Comparison of ENCODE assay signal across 8 mouse cellular contexts in genomic region chr5:113882566-113883383, GRCm38 (mm10). TPM values are rescaled to one million over a fixed set of nuclear protein-coding genes. Genes with fewer than 3 reads are reported as not detected.
A peak's percentile ranks its signal among the peaks of the same experiment; 100 is the strongest.
DNase-seq lines count a peak whose midpoint lies in the region; ATAC-seq and TF ChIP-seq lines count a peak whose summit lies in the region.

No protein-coding gene starts in this region.

- H3K36me3 ChIP-seq in embryonic facial prominence, embryonic 15.5 days: peaks cover 5% of the 10 kb centered on the region; the same call in 1 of the 2 replicates
- peaks cover 10% of the 10 kb centered on the region for H3K36me3 ChIP-seq in hindbrain, embryonic 16.5 days (ENCODE audit: control insufficient read depth, insufficient read depth, low read length)
- H3K36me3 ChIP-seq in midbrain, embryonic 13.5 days: peaks cover 39% of the 10 kb centered on the region

- intact Hi-C loops in left cerebral cortex, adult 2 months (cut with DNase I): no loop called here

- H3K9ac ChIP-seq in embryonic facial prominence, embryonic 15.5 days: no peak overlapping the region
- H3K9ac ChIP-seq in hindbrain, embryonic 16.5 days (ENCODE audit: low read depth, low read length): no peak overlapping the region
- peak overlapping the region; percentile 21 for H3K9ac ChIP-seq in midbrain, embryonic 13.5 days (replicated peaks)

- ATAC-seq in embryonic facial prominence, embryonic 15.5 days (ENCODE audit: insufficient number of reproducible peaks, low FRiP score, low TSS enrichment, low read depth): 0 out of 2 replicates have a peak, but pooled peaks have one; percentile 48
- ATAC-seq in hindbrain, embryonic 16.5 days: peak; percentile 41; the same call in 1 of the 2 replicates
- peak; percentile 22; the same call in 1 of the 2 replicates for ATAC-seq in midbrain, embryonic 13.5 days
- ATAC-seq in activated CD4-positive, CD25-positive, alpha-beta regulatory T cell, adult 4 months: no peak

- H3K4me2 ChIP-seq in embryonic facial prominence, embryonic 15.5 days (replicated peaks): no peak overlapping the region
- no peak overlapping the region for H3K4me2 ChIP-seq in hindbrain, embryonic 16.5 days (ENCODE audit: low read length)
- H3K4me2 ChIP-seq in midbrain, embryonic 13.5 days (replicated peaks): no peak overlapping the region

- H3K4me1 ChIP-seq in embryonic facial prominence, embryonic 15.5 days: peaks cover 35% of the 10 kb centered on the region
- peaks cover 33% of the 10 kb centered on the region for H3K4me1 ChIP-seq in hindbrain, embryonic 16.5 days (ENCODE audit: control insufficient read depth, insufficient read depth, low read depth, low read length)
- H3K4me1 ChIP-seq in midbrain, embryonic 13.5 days (replicated peaks): peaks cover 65% of the 10 kb centered on the region

- DNase-seq in left cerebral cortex, adult 2 months (ENCODE audit: extremely low spot score in 1 of 2, low spot score in 2 of 2): no peak
- DNase-seq in left cerebral cortex, adult 8-10 months (ENCODE audit: low spot score in 2 of 2): no peak
- no peak for DNase-seq in urinary bladder, postnatal 36 days (ENCODE audit: low spot score in 2 of 2)
- DNase-seq in spleen, postnatal 14 days (ENCODE audit: low spot score in 2 of 2): no peak

- no peak overlapping the region for H3K4me3 ChIP-seq in left cerebral cortex, adult 2 months
- H3K4me3 ChIP-seq in embryonic facial prominence, embryonic 15.5 days (replicated peaks): no peak overlapping the region
- H3K4me3 ChIP-seq in hindbrain, embryonic 16.5 days (ENCODE audit: low read length): no peak overlapping the region
- H3K4me3 ChIP-seq in midbrain, embryonic 13.5 days (replicated peaks): no peak overlapping the region

- no peaks in the 10 kb centered on the region for H3K27me3 ChIP-seq in embryonic facial prominence, embryonic 15.5 days
- no peaks in the 10 kb centered on the region for H3K27me3 ChIP-seq in hindbrain, embryonic 16.5 days (replicated peaks; ENCODE audit: control insufficient read depth, insufficient read depth, low read length)
- no peaks in the 10 kb centered on the region for H3K27me3 ChIP-seq in midbrain, embryonic 13.5 days

- H3K27ac ChIP-seq in left cerebral cortex, adult 2 months: peak overlapping the region; percentile 64
- peak overlapping the region; percentile 80 for H3K27ac ChIP-seq in embryonic facial prominence, embryonic 15.5 days (replicated peaks)
- peak overlapping the region; percentile 75 for H3K27ac ChIP-seq in hindbrain, embryonic 16.5 days (ENCODE audit: low read depth, low read length)
- H3K27ac ChIP-seq in midbrain, embryonic 13.5 days: peak overlapping the region; percentile 80

- no peak for TF ChIP-seq CTCF in left cerebral cortex, adult 2 months (IDR thresholded peaks at IDR 0.05)

- no peaks in the 10 kb centered on the region for H3K9me3 ChIP-seq in embryonic facial prominence, embryonic 15.5 days (replicated peaks)
- no peaks in the 10 kb centered on the region for H3K9me3 ChIP-seq in hindbrain, embryonic 16.5 days (ENCODE audit: control insufficient read depth, low read length)
- H3K9me3 ChIP-seq in midbrain, embryonic 13.5 days: no peaks in the 10 kb centered on the region

- WGBS in embryonic facial prominence, embryonic 15.5 days: 34% methylated on average over 15 of the region's 15 CpGs
- WGBS in hindbrain, embryonic 16.5 days: 35% methylated on average over 15 of the region's 15 CpGs
- 60% methylated on average over 15 of the region's 15 CpGs for WGBS in midbrain, embryonic 13.5 days

RNA-seq across cellular contexts. Expression of gene Coro1c, which starts 25.8 kb away (rescaled TPM):
- total RNA-seq in left cerebral cortex, adult 2 months (2021): 10 to 100 TPM; 77.9 to 84.3 TPM
- 10 to 100 TPM; 76.3 to 95.4 (median 86.2) TPM for total RNA-seq in left cerebral cortex, adult 8-10 months (2022)
- polyA plus RNA-seq in embryonic facial prominence, embryonic 15.5 days (2015; fragmentation: Nextera tagmentation; extraction: Ambion mirVana): 99.0 and 101 TPM in 2 replicates
- polyA plus RNA-seq in hindbrain, embryonic 16.5 days (2015; fragmentation: Nextera tagmentation; extraction: Ambion mirVana): 176 and 191 TPM in 2 replicates
- polyA plus RNA-seq in midbrain, embryonic 13.5 days (2015; fragmentation: Nextera tagmentation; extraction: Ambion mirVana): 214 and 215 TPM in 2 replicates
- polyA plus RNA-seq in activated CD4-positive, CD25-positive, alpha-beta regulatory T cell, adult 4 months (2017; shearing (Covaris generic)): 10 to 100 TPM; 59.2 to 70.7 TPM

RNA-seq across cellular contexts. Expression of gene Selplg, which starts 50.3 kb away (rescaled TPM):
- 10 to 100 TPM; 25.7 to 28.3 TPM for total RNA-seq in left cerebral cortex, adult 2 months (2021)
- 10 to 100 TPM; 26.2 to 60.3 (median 40.2) TPM for total RNA-seq in left cerebral cortex, adult 8-10 months (2022)
- polyA plus RNA-seq in embryonic facial prominence, embryonic 15.5 days (2015; fragmentation: Nextera tagmentation; extraction: Ambion mirVana): 5.3 TPM in 2 replicates
- polyA plus RNA-seq in hindbrain, embryonic 16.5 days (2015; fragmentation: Nextera tagmentation; extraction: Ambion mirVana): 1.9 and 2.5 TPM in 2 replicates
- 0.98 and 1.2 TPM in 2 replicates for polyA plus RNA-seq in midbrain, embryonic 13.5 days (2015; fragmentation: Nextera tagmentation; extraction: Ambion mirVana)
- 100 to 1,000 TPM; 629 to 698 TPM for polyA plus RNA-seq in activated CD4-positive, CD25-positive, alpha-beta regulatory T cell, adult 4 months (2017; shearing (Covaris generic))

Comparison
In these comparisons a context has a peak if more than half of its experiments do, and no peak if none do; other contexts are left out.
1. RNA of gene Selplg, which starts 50.3 kb away (polyA plus RNA-seq): 629 to 698 TPM in activated CD4-positive, CD25-positive, alpha-beta regulatory T cell, adult 4 months; 5.3 TPM in embryonic facial prominence, embryonic 15.5 days, 1.9 to 2.5 TPM in hindbrain, embryonic 16.5 days and 0.98 to 1.2 TPM in midbrain, embryonic 13.5 days; every median in the first group is over 10 times any median in the second.
2. Peak in every context shown above with its lines, with median percentiles within 50 percentile points of each other: H3K27ac ChIP-seq.